Mouse (Mus musculus) gastrocnemius, adult 2 months (tissue): ENCODE results near the gene Ggnbp2. TPM values are rescaled to one million over a fixed set of nuclear protein-coding genes. Genes with fewer than 3 reads are reported as not detected.

Experiments
- DNase-seq: peaks from one replicate; pipeline ENCODE4 v3.0.0; 2022
- H3K27ac ChIP-seq: fragments of 200-600 bp; 2 replicates; pipeline ENCODE4 v1.8.1; 2022; ENCODE audit warnings: mild to moderate bottlenecking
- H3K4me3 ChIP-seq: fragments of 200-600 bp; 2 replicates; pipeline ENCODE4 v1.8.1; 2022; ENCODE audit warnings: mild to moderate bottlenecking, moderate library complexity
- CTCF ChIP-seq: fragments of 200-600 bp; IDR thresholded peaks from 2 replicates; pipeline ENCODE4 v1.8.1; 2022; ENCODE audit warnings: antibody characterized with exemption, mild to moderate bottlenecking, moderate library complexity
- intact Hi-C: fragments of 180-260 bp; cut with DNase I; formaldehyde crosslinking; loops from one replicate; pipeline ENCODE4 v1.15.1; 2025
- microRNA-seq: library from miRNA; unstranded; fragments of <30 nt; microRNA quantifications from one replicate; pipeline ENCODE4 v1.2.0, GENCODE M21; 2021
- total RNA-seq, 2 experiments: library from RNA; stranded (reverse); gene quantifications; 2 replicates each; pipeline ENCODE4 v1.2.3; 2021

The Ggnbp2 gene
- total RNA-seq, 2 experiments from 2014 or later = 35.5 to 45.7 TPM

GRCm38 (mm10) chr11:84817362-84817761 is 53.3 kb downstream of the Ggnbp2 start:
- peak; percentile 45 for DNase-seq
- intact Hi-C loops = loop anchor here (10.0 kb wide), 1 partner anchor 303 kb away; the partner anchor contains the start of gene Aatf

GRCm38 (mm10) chr11:84813724-84814510 is 56.7 kb downstream of the Ggnbp2 start:
- peak; percentile 72 for DNase-seq
- peak; percentile 92 for TF ChIP-seq CTCF
- intact Hi-C loops = loop anchor here (5.0 to 10.0 kb wide), 2 partner anchors 299 to 387 kb away; partner anchors contain the start of gene Aatf
- H3K4me3 ChIP-seq = no peak overlapping the region
- no peak overlapping the region for H3K27ac ChIP-seq

More at GRCm38 (mm10) chr11:84817362-84817761, 53.3 kb downstream of the Ggnbp2 start:
- peak; percentile 31; the same call in 1 of the 2 replicates for TF ChIP-seq CTCF
- H3K27ac ChIP-seq = no peak overlapping the region
- H3K4me3 ChIP-seq = no peak overlapping the region

- Histone ChIP-seq H3K4me3 (no peak overlapping the region), H3K27ac (no peak overlapping the region)
- no peak for TF ChIP-seq CTCF
- intact Hi-C loops = no loop called here
- no peak for DNase-seq
These were observed 66.2 kb downstream of the Ggnbp2 start for GRCm38 (mm10) chr11:84804373-84804772.

DNA sequence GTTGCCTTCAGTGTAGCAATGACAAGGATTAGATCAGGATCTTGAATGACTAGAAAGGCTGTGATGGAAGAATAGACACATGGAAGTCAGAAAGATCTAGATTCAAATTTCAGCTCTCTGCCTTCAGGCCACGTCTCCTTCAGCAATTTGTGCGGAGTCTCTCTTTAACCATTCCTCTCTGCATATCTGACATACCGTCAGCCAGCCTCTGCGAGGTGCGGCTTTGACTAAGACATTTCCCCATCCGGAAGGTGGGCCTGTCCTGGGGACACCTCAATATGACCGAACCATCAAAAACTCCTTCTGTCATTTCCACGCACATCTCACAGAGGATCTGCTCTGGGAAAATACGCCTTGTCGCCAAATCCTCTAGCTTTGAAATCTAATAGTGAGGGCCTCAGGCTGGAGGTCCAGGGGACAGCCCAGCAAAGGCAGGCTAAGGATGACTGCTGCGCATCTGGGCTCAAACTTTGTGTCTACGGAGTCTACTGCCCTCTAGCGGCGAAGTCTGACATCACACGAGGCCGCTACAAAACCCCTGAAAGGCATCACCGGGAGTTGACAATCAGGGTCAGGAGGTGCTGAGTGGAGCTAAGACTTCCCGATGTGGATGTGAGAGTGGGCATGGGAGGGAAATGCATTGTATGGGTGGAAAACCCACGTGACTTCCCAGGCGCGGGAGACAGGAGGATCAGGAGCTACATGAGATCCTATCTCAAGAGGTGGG is 72.8 kb downstream of the Ggnbp2 start:
- TF ChIP-seq CTCF = peak; percentile 94
- intact Hi-C loops = no loop called here
- H3K4me3 ChIP-seq = no peak overlapping the region
- peak; percentile 71 for DNase-seq
- H3K27ac ChIP-seq = no peak overlapping the region

- no peak for DNase-seq
- Histone ChIP-seq H3K27ac (no peak overlapping the region), H3K4me3 (no peak overlapping the region)
- TF ChIP-seq CTCF = no peak
- intact Hi-C loops = no loop called here
These were observed 73.6 kb downstream of the Ggnbp2 start for GRCm38 (mm10) chr11:84797026-84797425.

DNA sequence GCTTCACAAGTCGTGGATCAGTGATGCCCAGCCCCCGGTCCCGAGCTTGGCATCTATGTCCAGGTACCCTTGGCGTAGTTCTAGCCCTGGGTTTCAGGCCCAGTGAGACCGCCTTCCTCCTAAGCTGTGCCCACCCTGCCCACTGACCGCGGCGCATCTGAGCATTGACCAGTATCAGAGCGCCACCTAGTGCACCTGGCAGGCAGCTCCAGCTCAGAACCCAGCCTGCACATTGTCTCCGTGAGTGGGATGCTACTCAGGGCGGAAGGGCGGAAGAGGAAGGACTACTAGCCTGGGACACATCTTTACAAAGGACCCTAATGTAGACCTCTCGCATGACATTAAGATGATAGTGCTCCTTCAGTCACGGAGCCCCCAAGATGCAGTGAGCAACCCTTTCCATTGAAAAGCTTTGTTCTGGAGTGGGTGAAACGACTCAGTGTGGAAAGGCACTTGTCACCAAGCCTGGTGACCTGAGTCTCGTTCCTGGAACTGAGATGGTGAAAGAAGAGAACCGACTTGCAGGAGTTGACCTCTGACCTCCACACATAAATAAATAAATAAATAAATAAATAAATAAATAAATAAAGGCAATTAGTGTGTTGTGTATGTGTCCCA is 76.0 kb downstream of the Ggnbp2 start:
- intact Hi-C loops = loop anchor here (2.0 kb wide), 2 partner anchors 366 to 530 kb away; no protein-coding TSS in a partner anchor
- peak; percentile 89 for TF ChIP-seq CTCF
- Histone ChIP-seq H3K27ac (no peak overlapping the region), H3K4me3 (no peak overlapping the region)
- DNase-seq = peak; percentile 67

- TF ChIP-seq CTCF = no peak
- no peak for DNase-seq
- Histone ChIP-seq H3K4me3 (no peak overlapping the region), H3K27ac (no peak overlapping the region)
- intact Hi-C loops = no loop called here
These were observed 77.1 kb downstream of the Ggnbp2 start for GRCm38 (mm10) chr11:84793545-84793944.

DNA sequence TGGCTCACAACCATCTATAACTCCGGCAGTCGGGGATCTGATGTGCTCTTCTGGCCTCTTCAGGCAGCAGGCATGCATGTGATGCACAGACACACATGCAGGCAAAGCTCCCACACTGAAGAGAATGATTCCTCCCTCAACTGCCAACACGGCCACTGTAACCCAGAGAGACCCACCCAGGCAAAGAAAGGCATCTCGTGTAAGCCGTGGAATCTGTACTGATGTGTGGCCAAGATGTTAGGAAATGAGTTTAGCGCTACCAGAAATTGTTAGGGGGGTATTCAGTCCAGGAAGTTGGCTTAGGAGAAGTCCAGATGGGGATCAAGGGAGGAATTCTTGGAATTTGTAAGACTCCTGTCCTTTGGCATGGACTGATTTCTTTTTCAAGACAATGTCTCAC is 80.2 kb downstream of the Ggnbp2 start:
- intact Hi-C loops = no loop called here
- no peak for DNase-seq
- Histone ChIP-seq H3K4me3 (no peak overlapping the region), H3K27ac (no peak overlapping the region)
- no peak for TF ChIP-seq CTCF

Small RNA genes lying within 50 kb of the gene (microRNA-seq; reads per million reads assigned to microRNA genes)
- gene Gm23564 = not detected

Other genes with a start within 250 kb of the Ggnbp2 start
- 1 to 10 TPM; 7.7 to 9.1 TPM for gene Mrm1, start 51.3 kb downstream of the Ggnbp2 start, total RNA-seq
- 10 to 100 TPM; 34.5 to 36.6 TPM for gene Dhrs11, start 41.8 kb downstream of the Ggnbp2 start, total RNA-seq
- gene Myo19, start 9.3 kb upstream of the Ggnbp2 start, total RNA-seq = 1 to 10 TPM; 3.1 to 4.6 TPM
- 1 to 10 TPM; 5.1 to 5.3 TPM for gene Pigw, start 9.5 kb upstream of the Ggnbp2 start, total RNA-seq
- gene Znhit3, start 45.5 kb upstream of the Ggnbp2 start, total RNA-seq = 10 to 100 TPM; 13.7 to 16.5 TPM
- 10 to 100 TPM; 10.2 to 13.5 TPM for gene Car4, start 87.0 kb upstream of the Ggnbp2 start, total RNA-seq